Comparison of ENCODE assay signal across 8 mouse cellular contexts in genomic region chr14:49171286-49171685, GRCm38 (mm10). TPM values are rescaled to one million over a fixed set of nuclear protein-coding genes. Genes with fewer than 3 reads are reported as not detected.
A peak's percentile ranks its signal among the peaks of the same experiment; 100 is the strongest.
DNase-seq lines count a peak whose midpoint lies in the region; ATAC-seq and TF ChIP-seq lines count a peak whose summit lies in the region.

No protein-coding gene starts in this region.

- H3K4me1 ChIP-seq in heart, embryonic 12.5 days (replicated peaks) = peaks cover 19% of the 10 kb centered on the region
- peaks cover 3% of the 10 kb centered on the region in 2 experiments; a peak in 2 of 4 replicates for H3K4me1 ChIP-seq in ES-E14 (ENCODE audit: control insufficient read depth in 2 of 2, insufficient read depth in 2 of 2, low read length in 2 of 2, poor library complexity in 1 of 2)
- H3K4me1 ChIP-seq in forebrain, postnatal 0 days (ENCODE audit: insufficient read depth) = peaks cover 15% of the 10 kb centered on the region
- H3K4me1 ChIP-seq in liver, embryonic 11.5 days (replicated peaks; ENCODE audit: control insufficient read depth, insufficient read depth, low read length) = peaks cover 14% of the 10 kb centered on the region
- H3K4me1 ChIP-seq in stomach, postnatal 0 days (replicated peaks; ENCODE audit: control insufficient read depth, insufficient read depth) = peaks cover 6% of the 10 kb centered on the region; the same call in 1 of the 2 replicates

- TF ChIP-seq CTCF in forebrain, postnatal 0 days (IDR thresholded peaks at IDR 0.05; ENCODE audit: low read depth) = no peak
- no peak for TF ChIP-seq CTCF in stomach, postnatal 0 days (IDR thresholded peaks at IDR 0.05; ENCODE audit: low read depth)

- no peak for DNase-seq in heart, adult 11 months
- DNase-seq in ES-E14 (ENCODE audit: low read depth, low spot score) = no peak
- DNase-seq in forebrain, postnatal 0 days = no peak
- DNase-seq in liver, embryonic 11.5 days (ENCODE audit: low spot score) = no peak
- peak; percentile 43 for DNase-seq in stomach, postnatal 0 days (ENCODE audit: low spot score)
- DNase-seq in adrenal gland, postnatal 4 days (ENCODE audit: low spot score in 2 of 2) = no peak
- no peak for DNase-seq in left cerebral cortex, adult 11 months (ENCODE audit: low spot score)

- H3K9ac ChIP-seq in heart, embryonic 12.5 days = peak overlapping the region; percentile 93
- H3K9ac ChIP-seq in ES-E14 (ENCODE audit: insufficient read depth, low read depth, low read length, poor library complexity, severe bottlenecking) = peak overlapping the region; percentile 17; the same call in 1 of the 2 replicates
- H3K9ac ChIP-seq in forebrain, postnatal 0 days = no peak overlapping the region
- peak overlapping the region; percentile 55 for H3K9ac ChIP-seq in liver, embryonic 11.5 days (ENCODE audit: low read depth, low read length)
- H3K9ac ChIP-seq in stomach, postnatal 0 days (ENCODE audit: low read length) = peak overlapping the region; percentile 91

- WGBS in heart, embryonic 12.5 days = 26% methylated on average over 8 of the region's 8 CpGs
- WGBS in forebrain, postnatal 0 days = 26% methylated on average over 8 of the region's 8 CpGs
- WGBS in liver, embryonic 11.5 days = 19% methylated on average over 8 of the region's 8 CpGs
- WGBS in stomach, postnatal 0 days = 19% methylated on average over 8 of the region's 8 CpGs

- peak overlapping the region; percentile 92 for H3K4me3 ChIP-seq in heart, embryonic 12.5 days
- peak overlapping the region; percentile 44 to 70 for H3K4me3 ChIP-seq in ES-E14 (ENCODE audit: insufficient read depth in 1 of 2, low read depth in 1 of 2, low read length in 2 of 2, poor library complexity in 1 of 2, severe bottlenecking in 1 of 2)
- peak overlapping the region; percentile 91 for H3K4me3 ChIP-seq in forebrain, postnatal 0 days (ENCODE audit: low read depth, low read length)
- peak overlapping the region; percentile 91 for H3K4me3 ChIP-seq in liver, embryonic 11.5 days (ENCODE audit: low read depth, low read length)
- peak overlapping the region; percentile 86 for H3K4me3 ChIP-seq in stomach, postnatal 0 days (ENCODE audit: low read depth, low read length)

- H3K4me2 ChIP-seq in heart, embryonic 12.5 days = peak overlapping the region; percentile 66
- peak overlapping the region; percentile 87 for H3K4me2 ChIP-seq in forebrain, postnatal 0 days (ENCODE audit: low read depth)
- H3K4me2 ChIP-seq in liver, embryonic 11.5 days = peak overlapping the region; percentile 67
- peak overlapping the region; percentile 69 for H3K4me2 ChIP-seq in stomach, postnatal 0 days (replicated peaks; ENCODE audit: low read depth)

- no peaks in the 10 kb centered on the region for H3K27me3 ChIP-seq in heart, embryonic 12.5 days (replicated peaks)
- no peaks in the 10 kb centered on the region for H3K27me3 ChIP-seq in forebrain, postnatal 0 days (ENCODE audit: insufficient read depth, low read length)
- H3K27me3 ChIP-seq in liver, embryonic 11.5 days (replicated peaks; ENCODE audit: control insufficient read depth, insufficient read depth, low read length) = no peaks in the 10 kb centered on the region
- no peaks in the 10 kb centered on the region for H3K27me3 ChIP-seq in stomach, postnatal 0 days (ENCODE audit: control insufficient read depth, insufficient read depth, low read length)

- no peak for ATAC-seq in heart, embryonic 12.5 days (ENCODE audit: insufficient number of reproducible peaks, low FRiP score)
- no peak for ATAC-seq in forebrain, postnatal 0 days
- peak; percentile 28; the same call in 1 of the 2 replicates for ATAC-seq in liver, embryonic 11.5 days (replicated peaks; ENCODE audit: low FRiP score)
- peak; percentile 85 for ATAC-seq in stomach, postnatal 0 days (ENCODE audit: low FRiP score, low TSS enrichment)

- TF ChIP-seq EP300 in stomach, postnatal 0 days (optimal IDR thresholded peaks at IDR 0.05) = no peak

- H3K27ac ChIP-seq in heart, embryonic 12.5 days (ENCODE audit: poor library complexity, severe bottlenecking) = peak overlapping the region; percentile 84
- peak overlapping the region; percentile 54; the same call in 1 of the 2 replicates for H3K27ac ChIP-seq in ES-E14 (ENCODE audit: insufficient read depth, low read depth, low read length, poor library complexity, severe bottlenecking)
- H3K27ac ChIP-seq in forebrain, postnatal 0 days (ENCODE audit: low read depth, low read length) = no peak overlapping the region; the same call in 1 of the 2 replicates
- 0 out of 2 replicates have a peak overlapping the region, but pooled peaks have one; percentile 14 for H3K27ac ChIP-seq in liver, embryonic 11.5 days (ENCODE audit: low read depth, low read length)
- peak overlapping the region; percentile 89 for H3K27ac ChIP-seq in stomach, postnatal 0 days (replicated peaks)

- in situ Hi-C loops in ES-E14 (cut with MboI; ENCODE audit: low sequenced_read_pairs in 2 of 2, unreplicated experiment in 2 of 2) = no loop called here

- H3K9me3 ChIP-seq in heart, embryonic 12.5 days (replicated peaks) = no peaks in the 10 kb centered on the region
- H3K9me3 ChIP-seq in ES-E14 (ENCODE audit: control insufficient read depth, insufficient read depth, low read depth, low read length) = no peaks in the 10 kb centered on the region
- no peaks in the 10 kb centered on the region for H3K9me3 ChIP-seq in forebrain, postnatal 0 days (ENCODE audit: low read length)
- H3K9me3 ChIP-seq in liver, embryonic 11.5 days (ENCODE audit: control insufficient read depth, low read length) = no peaks in the 10 kb centered on the region
- no peaks in the 10 kb centered on the region for H3K9me3 ChIP-seq in stomach, postnatal 0 days (ENCODE audit: control insufficient read depth, low read length)

- no peaks in the 10 kb centered on the region for H3K36me3 ChIP-seq in heart, embryonic 12.5 days
- peaks cover 4% of the 10 kb centered on the region for H3K36me3 ChIP-seq in ES-E14 (ENCODE audit: control insufficient read depth, insufficient read depth, low read length, poor library complexity, severe bottlenecking)
- no peaks in the 10 kb centered on the region for H3K36me3 ChIP-seq in forebrain, postnatal 0 days (ENCODE audit: insufficient read depth)
- no peaks in the 10 kb centered on the region for H3K36me3 ChIP-seq in liver, embryonic 11.5 days (ENCODE audit: control insufficient read depth, insufficient read depth, low read length)
- no peaks in the 10 kb centered on the region for H3K36me3 ChIP-seq in stomach, postnatal 0 days (ENCODE audit: control insufficient read depth, insufficient read depth, low read length)

TF ChIP-seq in ES-E14, 5 proteins besides CTCF, POLR2A, EP300 and RAD21:
- no peak for TF ChIP-seq CHD2 (IDR thresholded peaks at IDR 0.05; ENCODE audit: low read depth, low read length)
- TF ChIP-seq ZC3H11A (IDR thresholded peaks at IDR 0.05; ENCODE audit: borderline replicate concordance, low read depth, low read length) = no peak
- peak; percentile 61 for TF ChIP-seq MAFK (IDR thresholded peaks at IDR 0.05; ENCODE audit: insufficient read depth, low read depth, low read length)

RNA-seq across cellular contexts. Expression of gene Naa30, which starts 0.7 kb away (rescaled TPM):
- polyA plus RNA-seq in heart, embryonic 12.5 days (2016; fragmentation: Nextera tagmentation; extraction: Ambion mirVana) = 16.3 and 17.5 TPM in 2 replicates
- total RNA-seq in ES-E14 (2012; rRNA removed) = 17.2 and 30.4 TPM in 2 replicates
- 38.9 and 56.9 TPM in 2 replicates for total RNA-seq in forebrain, postnatal 0 days (2014; rRNA removed)
- 6.9 and 10.1 TPM in 2 replicates for polyA plus RNA-seq in forebrain, postnatal 0 days (2015; fragmentation: Nextera tagmentation; extraction: Ambion mirVana)
- polyA plus RNA-seq in liver, embryonic 11.5 days (2014; fragmentation: Nextera tagmentation; extraction: Ambion mirVana) = 12.8 and 14.4 TPM in 2 replicates
- polyA plus RNA-seq in stomach, postnatal 0 days (2015; fragmentation: Nextera tagmentation; extraction: Ambion mirVana) = 6.2 and 6.9 TPM in 2 replicates
- total RNA-seq in adrenal gland, postnatal 4 days (2021) = 10 to 100 TPM; 29.7 to 33.8 TPM

Comparison
In these comparisons a context has a peak if more than half of its experiments do, and no peak if none do; other contexts are left out.
1. ATAC-seq: peak in liver, embryonic 11.5 days (single experiment) and stomach, postnatal 0 days (single experiment); none in heart, embryonic 12.5 days (single experiment) and forebrain, postnatal 0 days (single experiment).
2. Peak in every context shown above with its lines, with median percentiles within 50 percentile points of each other: H3K4me2 ChIP-seq and H3K4me3 ChIP-seq.